Comparison of ENCODE assay signal across 7 mouse cellular contexts in genomic region chr6:120037636-120038365, GRCm38 (mm10). TPM values are rescaled to one million over a fixed set of nuclear protein-coding genes. Genes with fewer than 3 reads are reported as not detected.
DNase-seq lines count a peak whose midpoint lies in the region; ATAC-seq and TF ChIP-seq lines count a peak whose summit lies in the region.

No protein-coding gene starts in this region.

- no peaks in the 10 kb centered on the region for H3K9me3 ChIP-seq in limb, embryonic 13.5 days
- no peaks in the 10 kb centered on the region for H3K9me3 ChIP-seq in midbrain, embryonic 14.5 days (ENCODE audit: control insufficient read depth, low read length)

- WGBS in kidney, adult 2 months = under 1% methylated on average over 84 of the region's 85 CpGs
- WGBS in limb, embryonic 13.5 days = under 1% methylated on average over 71 of the region's 85 CpGs
- WGBS in midbrain, embryonic 14.5 days = under 1% methylated on average over 75 of the region's 85 CpGs

- peak; percentile 81 for DNase-seq in adipocyte (ENCODE audit: low spot score)
- DNase-seq in embryo, embryonic 11.5 days (ENCODE audit: low read depth, low spot score) = peak; percentile 46
- DNase-seq in kidney, adult 2 months = peak; percentile 84
- peak; percentile 83 for DNase-seq in midbrain, embryonic 14.5 days
- peak; percentile 71 to 88 for DNase-seq in spleen, postnatal 10 days (ENCODE audit: low spot score in 2 of 2)

- H3K4me2 ChIP-seq in limb, embryonic 13.5 days (replicated peaks) = peak overlapping the region; percentile 94
- H3K4me2 ChIP-seq in midbrain, embryonic 14.5 days (ENCODE audit: low read length) = peak overlapping the region; percentile 72

- H3K4me1 ChIP-seq in kidney, adult 2 months (ENCODE audit: control insufficient read depth, insufficient read depth, low read length) = peaks cover 3% of the 10 kb centered on the region; the same call in 1 of the 2 replicates
- peaks cover 19% of the 10 kb centered on the region for H3K4me1 ChIP-seq in limb, embryonic 13.5 days
- peaks cover 20% of the 10 kb centered on the region for H3K4me1 ChIP-seq in midbrain, embryonic 14.5 days (ENCODE audit: control insufficient read depth, insufficient read depth, low read length)

- ATAC-seq in granulocyte monocyte progenitor cell, adult 5-6 weeks (replicated peaks; ENCODE audit: poor library complexity, severe bottlenecking) = peak; percentile 26
- ATAC-seq in limb, embryonic 13.5 days (ENCODE audit: low FRiP score, low read depth) = peak; percentile 64
- peak; percentile 68 for ATAC-seq in midbrain, embryonic 14.5 days (ENCODE audit: low FRiP score, low TSS enrichment)

- peak overlapping the region; percentile 82 for H3K27ac ChIP-seq in kidney, adult 2 months (ENCODE audit: insufficient read depth, low read depth, low read length)
- peak overlapping the region; percentile 99 for H3K27ac ChIP-seq in limb, embryonic 13.5 days
- peak overlapping the region; percentile 97 for H3K27ac ChIP-seq in midbrain, embryonic 14.5 days (replicated peaks; ENCODE audit: low read depth, low read length)

- H3K36me3 ChIP-seq in kidney, adult 2 months (ENCODE audit: control insufficient read depth, insufficient read depth, low read length) = no peaks in the 10 kb centered on the region
- no peaks in the 10 kb centered on the region for H3K36me3 ChIP-seq in limb, embryonic 13.5 days
- H3K36me3 ChIP-seq in midbrain, embryonic 14.5 days (ENCODE audit: control insufficient read depth, insufficient read depth, low read length) = no peaks in the 10 kb centered on the region

- TF ChIP-seq POLR2A in kidney, adult 2 months (IDR thresholded peaks at IDR 0.05; ENCODE audit: low read depth, low read length) = peak; percentile 14

- peak overlapping the region; percentile 86 for H3K4me3 ChIP-seq in kidney, adult 2 months (ENCODE audit: insufficient read depth, low read depth, low read length)
- peak overlapping the region; percentile 97 for H3K4me3 ChIP-seq in limb, embryonic 13.5 days
- peak overlapping the region; percentile 84 for H3K4me3 ChIP-seq in midbrain, embryonic 14.5 days (replicated peaks; ENCODE audit: low read depth, low read length)

- peak overlapping the region; percentile 95 for H3K9ac ChIP-seq in limb, embryonic 13.5 days
- peak overlapping the region; percentile 77 for H3K9ac ChIP-seq in midbrain, embryonic 14.5 days (replicated peaks; ENCODE audit: low read length)

- H3K27me3 ChIP-seq in kidney, adult 2 months (replicated peaks; ENCODE audit: control insufficient read depth, insufficient read depth, low read length) = no peaks in the 10 kb centered on the region
- H3K27me3 ChIP-seq in limb, embryonic 13.5 days = no peaks in the 10 kb centered on the region
- no peaks in the 10 kb centered on the region for H3K27me3 ChIP-seq in midbrain, embryonic 14.5 days (ENCODE audit: control insufficient read depth, insufficient read depth, low read length)

- TF ChIP-seq CTCF in kidney, adult 2 months (conservative IDR thresholded peaks at IDR 0.05; ENCODE audit: insufficient read depth, insufficient read length, low read depth, low read length) = no peak

RNA-seq across cellular contexts. Expression of gene Wnk1, which starts 0.7 kb away (rescaled TPM):
- 245 and 250 TPM in 2 replicates for total RNA-seq in granulocyte monocyte progenitor cell, adult 5-6 weeks (2014; fragmentation: Nextera tagmentation)
- total RNA-seq in granulocyte monocyte progenitor cell, adult 5-6 weeks (2017) = 163 and 168 TPM in 2 replicates
- 135 and 155 TPM in 2 replicates for polyA plus RNA-seq in kidney, adult 2 months (2012; rRNA removed)
- polyA plus RNA-seq in limb, embryonic 13.5 days (2015; fragmentation: Nextera tagmentation; extraction: Ambion mirVana) = 68.9 and 70.5 TPM in 2 replicates
- 55.9 and 60.4 TPM in 2 replicates for polyA plus RNA-seq in midbrain, embryonic 14.5 days (2014; fragmentation: Nextera tagmentation; extraction: Ambion mirVana)

RNA-seq across cellular contexts. Expression of gene Ninj2, which starts 55.3 kb away (rescaled TPM):
- total RNA-seq in granulocyte monocyte progenitor cell, adult 5-6 weeks (2014; fragmentation: Nextera tagmentation) = not detected in 2 replicates
- total RNA-seq in granulocyte monocyte progenitor cell, adult 5-6 weeks (2017) = not detected in 2 replicates
- polyA plus RNA-seq in kidney, adult 2 months (2012; rRNA removed) = not detected in 2 replicates
- 0.96 and 0.98 TPM in 2 replicates for polyA plus RNA-seq in limb, embryonic 13.5 days (2015; fragmentation: Nextera tagmentation; extraction: Ambion mirVana)
- polyA plus RNA-seq in midbrain, embryonic 14.5 days (2014; fragmentation: Nextera tagmentation; extraction: Ambion mirVana) = not detected in 2 replicates

Comparison
In these comparisons a context has a peak if more than half of its experiments do, and no peak if none do; other contexts are left out.
1. Peak in every context shown above with its lines: DNase-seq, ATAC-seq, H3K4me3 ChIP-seq and H3K27ac ChIP-seq.